Comparison of ENCODE assay signal across 8 mouse cellular contexts in the genomic region with DNA sequence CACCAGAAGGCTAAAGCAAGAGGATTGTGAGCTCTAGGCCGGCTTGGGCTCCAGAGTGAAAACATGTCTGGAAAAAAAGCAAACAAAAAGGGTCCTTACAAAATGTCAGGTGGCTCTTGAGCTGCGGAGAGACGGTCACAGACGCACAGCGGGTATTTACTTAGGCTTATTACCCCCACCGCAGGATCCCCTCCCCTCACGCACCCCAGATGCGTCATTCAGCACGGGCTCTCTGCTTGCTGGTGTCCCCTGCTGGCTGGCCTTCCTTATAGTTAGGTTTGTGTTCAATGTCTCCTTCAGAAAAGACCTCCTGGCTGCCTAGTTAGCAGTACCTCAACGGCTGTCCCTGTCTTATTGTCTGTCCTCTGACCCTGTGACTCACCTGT. TPM values are rescaled to one million over a fixed set of nuclear protein-coding genes. Genes with fewer than 3 reads are reported as not detected.
A peak's percentile ranks its signal among the peaks of the same experiment; 100 is the strongest.
DNase-seq lines count a peak whose midpoint lies in the region; ATAC-seq and TF ChIP-seq lines count a peak whose summit lies in the region.

No protein-coding gene starts in this region.

- intact Hi-C loops in gastrocnemius, adult 2 months (cut with DNase I) = no loop called here

- H3K4me2 ChIP-seq in forebrain, embryonic 12.5 days = peak overlapping the region; percentile 91
- H3K4me2 ChIP-seq in intestine, postnatal 0 days (replicated peaks; ENCODE audit: low read depth) = peak overlapping the region; percentile 86; the same call in 1 of the 2 replicates
- H3K4me2 ChIP-seq in midbrain, embryonic 11.5 days = peak overlapping the region; percentile 94; the same call in 1 of the 2 replicates

- no peaks in the 10 kb centered on the region for H3K36me3 ChIP-seq in forebrain, embryonic 12.5 days (replicated peaks)
- no peaks in the 10 kb centered on the region for H3K36me3 ChIP-seq in intestine, postnatal 0 days (ENCODE audit: control insufficient read depth, insufficient read depth)
- no peaks in the 10 kb centered on the region for H3K36me3 ChIP-seq in midbrain, embryonic 11.5 days (ENCODE audit: control insufficient read depth, insufficient read depth, low read length)

- no peak for DNase-seq in gastrocnemius, adult 2 months
- DNase-seq in gastrocnemius, postnatal 25 days = no peak
- peak; percentile 75 for DNase-seq in MN1 (ENCODE audit: low spot score)
- DNase-seq in midbrain, embryonic 11.5 days (ENCODE audit: low spot score, missing footprints) = no peak
- DNase-seq in yolk sac, embryonic 10.5 days (ENCODE audit: low spot score) = peak; percentile 56
- no peak for DNase-seq in urinary bladder, postnatal 4 days (ENCODE audit: low spot score in 2 of 2)

- peak overlapping the region; percentile 87; the same call in 1 of the 2 replicates for H3K4me3 ChIP-seq in gastrocnemius, adult 2 months
- peak overlapping the region; percentile 67; the same call in 1 of the 2 replicates for H3K4me3 ChIP-seq in forebrain, embryonic 12.5 days (replicated peaks)
- peak overlapping the region; percentile 61; the same call in 1 of the 2 replicates for H3K4me3 ChIP-seq in intestine, postnatal 0 days (ENCODE audit: low read depth, low read length)
- peak overlapping the region; percentile 70; the same call in 1 of the 2 replicates for H3K4me3 ChIP-seq in midbrain, embryonic 11.5 days (ENCODE audit: low read depth, low read length)

- TF ChIP-seq CTCF in gastrocnemius, adult 2 months (IDR thresholded peaks at IDR 0.05) = peak; percentile 15; the same call in 1 of the 2 replicates
- peak; percentile 68 for TF ChIP-seq CTCF in intestine, postnatal 0 days (IDR thresholded peaks at IDR 0.05; ENCODE audit: low read depth)

- 0 out of 2 replicates have a peak, but pooled peaks cover 4% of the 10 kb centered on the region for H3K9me3 ChIP-seq in forebrain, embryonic 12.5 days
- H3K9me3 ChIP-seq in intestine, postnatal 0 days (ENCODE audit: control insufficient read depth) = no peaks in the 10 kb centered on the region
- no peaks in the 10 kb centered on the region for H3K9me3 ChIP-seq in midbrain, embryonic 11.5 days (ENCODE audit: control insufficient read depth, low read length)

- no peak for ATAC-seq in forebrain, embryonic 12.5 days (ENCODE audit: low FRiP score)
- no peak for ATAC-seq in intestine, postnatal 0 days
- ATAC-seq in midbrain, embryonic 11.5 days (ENCODE audit: low FRiP score) = peak; percentile 16; the same call in 1 of the 2 replicates

- peaks cover 21% of the 10 kb centered on the region for H3K27me3 ChIP-seq in forebrain, embryonic 12.5 days
- peaks cover 32% of the 10 kb centered on the region for H3K27me3 ChIP-seq in intestine, postnatal 0 days (replicated peaks; ENCODE audit: control insufficient read depth, insufficient read depth, low read length)
- peaks cover 3% of the 10 kb centered on the region; the same call in 1 of the 2 replicates for H3K27me3 ChIP-seq in midbrain, embryonic 11.5 days (ENCODE audit: control insufficient read depth, insufficient read depth, low read length)

- under 1% methylated on average over 10 of the region's 10 CpGs for WGBS in forebrain, embryonic 12.5 days
- WGBS in intestine, postnatal 0 days = 7% methylated on average over 10 of the region's 10 CpGs
- under 1% methylated on average over 10 of the region's 10 CpGs for WGBS in midbrain, embryonic 11.5 days

- no peak overlapping the region for H3K27ac ChIP-seq in gastrocnemius, adult 2 months
- peak overlapping the region; percentile 81; the same call in 1 of the 2 replicates for H3K27ac ChIP-seq in forebrain, embryonic 12.5 days
- no peak overlapping the region for H3K27ac ChIP-seq in intestine, postnatal 0 days (ENCODE audit: low read depth, low read length)
- H3K27ac ChIP-seq in midbrain, embryonic 11.5 days (ENCODE audit: low read depth, low read length) = peak overlapping the region; percentile 32

- no peak overlapping the region for H3K9ac ChIP-seq in forebrain, embryonic 12.5 days
- no peak overlapping the region for H3K9ac ChIP-seq in intestine, postnatal 0 days (ENCODE audit: low read depth, low read length)
- H3K9ac ChIP-seq in midbrain, embryonic 11.5 days (ENCODE audit: low read length) = peak overlapping the region; percentile 73; the same call in 1 of the 2 replicates

- H3K4me1 ChIP-seq in forebrain, embryonic 12.5 days = peaks cover 26% of the 10 kb centered on the region
- peaks cover 10% of the 10 kb centered on the region; the same call in 1 of the 2 replicates for H3K4me1 ChIP-seq in intestine, postnatal 0 days (replicated peaks; ENCODE audit: control insufficient read depth, insufficient read depth, low read length)
- peaks cover 14% of the 10 kb centered on the region for H3K4me1 ChIP-seq in midbrain, embryonic 11.5 days (ENCODE audit: control insufficient read depth, insufficient read depth, low read length)

RNA-seq across cellular contexts. Expression of gene Adgrl1, which starts 23.1 kb away (rescaled TPM):
- 10 to 100 TPM; 14.7 to 22.5 TPM for total RNA-seq in gastrocnemius, adult 2 months (2021)
- total RNA-seq in gastrocnemius, postnatal 25 days (2021) = 10 to 100 TPM; 23.7 to 26.0 TPM
- polyA plus RNA-seq in forebrain, embryonic 12.5 days (2016; fragmentation: Nextera tagmentation; extraction: Ambion mirVana) = 30.4 and 31.3 TPM in 2 replicates
- polyA plus RNA-seq in intestine, postnatal 0 days (2015; fragmentation: Nextera tagmentation; extraction: Ambion mirVana) = 4.4 and 5.6 TPM in 2 replicates
- 13.7 and 16.4 TPM in 2 replicates for polyA plus RNA-seq in midbrain, embryonic 11.5 days (2014; fragmentation: Nextera tagmentation; extraction: Ambion mirVana)

Comparison
In these comparisons a context has a peak if more than half of its experiments do, and no peak if none do; other contexts are left out.
1. DNase-seq: peak in MN1 (single experiment) and yolk sac, embryonic 10.5 days (single experiment); none in gastrocnemius, adult 2 months (single experiment), gastrocnemius, postnatal 25 days (single experiment), midbrain, embryonic 11.5 days (single experiment) and urinary bladder, postnatal 4 days (0 of 2).
2. H3K27ac ChIP-seq: peak in forebrain, embryonic 12.5 days (single experiment) and midbrain, embryonic 11.5 days (single experiment); none in gastrocnemius, adult 2 months (single experiment) and intestine, postnatal 0 days (single experiment).
3. Peak in every context shown above with its lines, with median percentiles within 50 percentile points of each other: H3K4me3 ChIP-seq and H3K4me2 ChIP-seq.